Mouse (Mus musculus) embryonic fibroblast, embryonic 13.5 days (primary cell): ENCODE data around the gene Mip.

ENCODE experiments used
- CTCF ChIP-seq: IDR thresholded peaks from 2 replicates; pipeline ENCODE4 v1.5.1; 2011; ENCODE audit warnings: mild to moderate bottlenecking, control low read depth, low read length, moderate library complexity, borderline replicate concordance; ENCODE audit not compliant: insufficient read depth
- POLR2A ChIP-seq: IDR thresholded peaks from 2 replicates; pipeline ENCODE4 v1.6.1; 2011; ENCODE audit warnings: low read depth, mild to moderate bottlenecking, control low read depth, low read length, moderate library complexity

DNA sequence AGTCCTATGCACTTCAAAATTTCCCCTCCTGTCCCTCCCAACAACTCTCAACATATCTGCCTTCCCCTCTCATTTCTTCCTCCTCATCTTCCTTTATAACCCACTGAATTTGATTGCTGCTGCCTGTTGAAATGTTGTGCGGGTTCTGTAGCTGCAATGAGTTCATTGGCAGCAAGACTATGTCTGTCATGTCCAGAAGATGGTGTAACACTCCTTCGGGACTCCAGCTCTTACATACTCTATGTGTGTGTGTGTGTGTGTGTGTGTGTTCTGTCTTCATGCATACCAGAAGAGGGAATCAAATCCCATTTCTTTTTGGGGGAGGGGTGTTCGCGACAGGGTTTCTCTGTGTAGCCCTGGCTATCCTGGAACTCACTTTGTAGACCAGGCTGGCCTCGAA is 10.7 kb upstream of the Mip start:
- no peak for TF ChIP-seq POLR2A
- no peak for TF ChIP-seq CTCF
